Mouse (Mus musculus): Measurements from ENCODE around the gene Pxt1.

The Pxt1 gene

DNA sequence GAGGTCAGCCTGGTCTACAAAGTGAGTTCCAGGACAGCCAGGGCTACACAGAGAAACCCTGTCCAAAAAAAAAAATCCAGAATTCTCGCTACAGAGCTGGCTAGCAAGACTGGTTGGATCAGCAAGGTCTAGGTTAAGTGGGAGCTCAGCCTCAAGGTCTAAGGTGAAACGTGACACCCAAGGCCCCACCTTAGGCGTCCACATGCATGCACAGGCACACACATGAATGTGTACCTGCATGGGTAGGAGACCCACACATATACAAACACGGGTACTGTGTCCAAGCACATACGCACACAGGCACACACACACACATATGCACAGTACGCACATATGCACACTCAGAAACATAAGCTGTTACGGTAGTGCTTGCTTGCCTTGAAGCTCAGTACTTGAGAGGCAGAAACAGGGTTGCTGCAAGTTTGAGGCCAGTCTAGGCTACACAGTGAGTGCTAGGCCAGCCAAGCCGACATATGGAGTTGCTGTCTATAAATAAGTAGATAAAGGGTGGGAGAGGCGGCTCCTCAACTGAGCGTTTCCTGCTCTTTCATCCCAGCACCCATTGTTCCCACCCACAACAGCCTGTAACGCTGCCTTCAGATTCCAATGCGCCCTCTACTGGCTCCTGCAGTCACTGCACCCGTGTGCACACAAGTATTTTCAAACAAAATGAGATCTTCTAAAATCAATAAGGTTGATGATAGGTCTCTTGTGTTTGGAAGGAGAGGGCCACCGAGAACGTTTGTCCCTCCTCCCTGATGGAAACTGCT, 16.6 kb downstream of the Pxt1 start:
- in situ Hi-C loops (cut with MboI; ENCODE audit: low pct_unique_long_range_greater_than_20kb in 1 of 2, low sequenced_read_pairs in 2 of 2, unreplicated experiment in 1 of 2) = no loop called here

DNA sequence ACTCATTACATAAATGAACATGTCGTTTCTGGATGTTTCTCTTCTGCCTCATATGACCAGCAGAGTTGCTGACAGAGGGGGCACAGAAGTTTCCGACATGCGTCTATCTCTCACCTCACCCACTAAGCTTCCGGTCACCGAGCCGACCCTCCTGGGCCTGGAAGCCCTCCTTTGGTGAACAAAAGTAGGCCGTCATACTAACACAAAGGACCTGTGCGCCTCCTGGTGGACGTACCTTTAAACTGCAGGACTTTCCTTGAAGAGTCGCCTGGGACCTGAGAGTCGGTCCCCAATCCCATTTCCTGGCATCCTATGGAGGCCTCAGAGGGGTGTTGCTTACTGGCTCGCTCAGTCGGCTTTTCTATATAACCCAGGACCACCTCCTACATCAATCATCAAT, 17.3 kb downstream of the Pxt1 start:
- in situ Hi-C loops (cut with MboI; ENCODE audit: low pct_unique_long_range_greater_than_20kb in 1 of 2, low sequenced_read_pairs in 2 of 2, unreplicated experiment in 1 of 2) = no loop called here

DNA sequence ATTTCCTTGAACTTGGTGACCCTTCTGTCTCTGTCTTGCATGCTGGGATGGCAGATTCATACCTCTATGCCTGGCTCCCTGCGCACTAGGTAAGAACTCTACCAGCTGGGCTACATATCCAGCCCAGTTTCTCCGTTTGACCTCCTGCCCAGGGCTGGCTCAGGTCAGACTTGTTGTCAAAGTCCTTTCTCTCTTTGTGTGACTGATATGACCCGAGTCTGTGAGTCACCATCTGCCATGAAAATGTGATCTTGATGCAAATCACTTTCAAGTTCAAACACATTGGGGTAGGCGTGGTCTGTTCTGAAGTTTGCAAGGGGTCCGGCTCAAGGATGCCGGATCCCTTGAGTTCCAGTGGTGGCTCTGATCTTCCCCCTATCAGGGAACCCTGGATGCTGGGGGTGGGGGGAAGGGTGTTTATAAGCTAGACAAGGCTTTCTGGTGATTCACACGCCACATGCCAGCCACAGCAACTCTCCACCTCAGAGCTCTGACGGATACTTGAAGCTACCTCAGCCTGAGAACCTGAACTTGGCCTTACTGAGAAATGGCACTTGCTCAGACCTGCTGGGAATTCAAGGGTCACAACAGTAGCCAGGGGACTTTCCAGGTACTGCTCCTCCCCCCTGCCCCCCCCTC, 18.6 kb downstream of the Pxt1 start:
- in situ Hi-C loops (cut with MboI; ENCODE audit: low pct_unique_long_range_greater_than_20kb in 1 of 2, low sequenced_read_pairs in 2 of 2, unreplicated experiment in 1 of 2) = no loop called here

DNA sequence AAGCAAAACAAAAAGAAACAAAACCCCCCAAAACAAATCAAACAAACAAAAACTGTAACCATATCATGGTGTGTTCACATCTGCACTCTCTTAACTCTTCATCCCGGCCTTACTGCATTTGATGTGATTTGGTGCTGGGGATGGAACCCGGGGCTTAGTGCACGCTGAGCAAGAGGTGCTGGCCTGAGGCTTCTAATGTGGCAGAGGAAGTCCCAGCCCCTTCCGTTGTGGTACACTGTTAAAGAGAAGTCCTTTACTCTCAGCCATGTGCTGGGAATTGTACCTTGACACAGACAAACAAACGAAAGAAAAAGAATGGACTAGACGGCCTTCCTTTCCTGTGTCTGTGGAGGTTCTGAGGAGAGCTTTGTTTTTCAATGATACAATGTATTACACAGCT, 21.5 kb downstream of the Pxt1 start:
- in situ Hi-C loops (cut with MboI; ENCODE audit: low pct_unique_long_range_greater_than_20kb in 1 of 2, low sequenced_read_pairs in 2 of 2, unreplicated experiment in 1 of 2) = no loop called here

DNA sequence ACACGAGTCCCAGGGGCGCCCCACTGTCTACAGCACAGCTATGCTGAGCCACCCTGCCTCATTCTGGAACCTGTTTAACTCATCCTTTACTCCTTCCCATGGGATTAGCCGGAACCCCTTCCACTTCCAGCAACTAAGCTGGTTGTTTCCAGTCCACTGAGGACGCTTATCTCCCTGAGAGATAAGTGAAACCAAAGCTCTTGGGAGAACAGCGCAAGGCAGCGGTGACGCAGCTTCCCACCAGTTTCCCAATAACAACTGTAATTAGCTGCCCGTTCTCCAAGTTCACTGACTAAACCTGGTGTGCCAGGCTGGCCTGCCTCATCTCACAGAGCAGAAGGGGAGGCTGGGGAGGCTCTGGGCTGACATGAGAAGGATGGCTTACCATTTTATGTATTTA, 22.6 kb downstream of the Pxt1 start:
- in situ Hi-C loops (cut with MboI; ENCODE audit: low pct_unique_long_range_greater_than_20kb in 1 of 2, low sequenced_read_pairs in 2 of 2, unreplicated experiment in 1 of 2) = no loop called here

DNA sequence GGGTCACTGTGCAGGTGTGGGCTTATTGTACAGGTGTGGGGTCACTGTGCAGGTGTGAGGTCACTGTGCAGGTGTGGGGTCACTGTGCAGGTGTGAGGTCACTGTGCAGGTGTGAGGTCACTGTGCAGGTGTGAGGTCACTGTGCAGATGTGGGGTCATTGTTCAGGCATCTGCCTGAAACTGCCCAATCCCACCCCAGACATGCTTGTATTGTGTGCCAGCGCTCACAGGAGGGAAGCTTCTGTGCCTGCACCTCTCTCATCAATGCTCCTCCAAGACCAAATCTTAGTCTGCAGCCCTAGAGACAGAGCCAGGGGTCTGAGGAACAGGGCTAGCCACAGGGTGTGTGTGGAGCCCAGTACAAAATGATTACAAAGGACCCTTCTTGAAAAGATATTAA, 27.1 kb downstream of the Pxt1 start:
- in situ Hi-C loops (cut with MboI; ENCODE audit: low pct_unique_long_range_greater_than_20kb in 1 of 2, low sequenced_read_pairs in 2 of 2, unreplicated experiment in 1 of 2) = no loop called here

DNA sequence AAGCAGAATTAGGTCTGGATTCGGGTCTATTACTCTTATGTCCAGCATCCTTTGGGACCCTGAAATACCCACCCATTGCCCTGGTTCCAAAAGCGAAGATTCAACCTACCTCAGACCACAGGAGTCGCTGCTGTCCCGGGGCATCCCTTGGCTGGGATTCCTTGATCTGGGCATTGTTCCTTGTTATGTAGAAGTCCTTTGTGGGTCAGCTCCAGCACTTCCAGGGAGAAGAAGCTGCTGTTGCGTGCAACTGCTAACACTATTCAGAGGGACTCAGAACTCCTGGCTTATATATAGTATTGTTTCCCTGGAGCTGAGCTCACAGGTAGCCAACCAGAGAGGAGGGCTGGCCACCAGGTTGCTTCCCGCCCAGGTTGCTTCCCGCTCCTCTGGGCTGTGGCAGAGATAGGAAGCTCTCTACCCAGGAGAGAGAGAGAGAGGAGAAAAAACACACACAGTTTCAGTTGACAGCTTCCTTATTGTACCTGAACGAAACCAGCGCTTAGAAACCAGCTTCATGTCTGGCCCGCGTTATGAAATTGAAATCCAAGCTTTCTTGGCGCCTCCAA, 28.5 kb downstream of the Pxt1 start, which contains the start of gene 4930539E08Rik:
Gene 4930539E08Rik (minus strand): TSS at position 265 of the 569 bp plus-strand sequence.
- in situ Hi-C loops (cut with MboI; ENCODE audit: low pct_unique_long_range_greater_than_20kb in 1 of 2, low sequenced_read_pairs in 2 of 2, unreplicated experiment in 1 of 2) = no loop called here

DNA sequence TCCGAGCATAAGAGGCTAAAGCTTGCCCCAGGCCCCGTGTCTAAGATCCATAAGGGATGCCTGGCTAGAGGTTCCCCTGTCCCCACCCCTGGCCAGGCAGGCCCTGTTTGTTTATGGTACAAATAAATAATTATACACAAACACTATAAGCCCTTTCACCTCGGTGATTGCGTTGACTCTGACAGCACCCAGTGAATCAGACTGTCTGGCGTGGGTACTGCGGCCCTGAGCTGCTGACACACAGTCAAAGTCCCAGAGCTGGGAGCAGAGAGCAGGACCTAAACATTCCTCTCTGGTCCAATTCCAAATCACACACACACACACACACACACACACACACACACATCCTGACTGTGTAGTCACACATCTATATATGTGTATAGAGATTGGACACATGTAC, 29.7 kb downstream of the Pxt1 start:
- in situ Hi-C loops (cut with MboI; ENCODE audit: low pct_unique_long_range_greater_than_20kb in 1 of 2, low sequenced_read_pairs in 2 of 2, unreplicated experiment in 1 of 2) = no loop called here

DNA sequence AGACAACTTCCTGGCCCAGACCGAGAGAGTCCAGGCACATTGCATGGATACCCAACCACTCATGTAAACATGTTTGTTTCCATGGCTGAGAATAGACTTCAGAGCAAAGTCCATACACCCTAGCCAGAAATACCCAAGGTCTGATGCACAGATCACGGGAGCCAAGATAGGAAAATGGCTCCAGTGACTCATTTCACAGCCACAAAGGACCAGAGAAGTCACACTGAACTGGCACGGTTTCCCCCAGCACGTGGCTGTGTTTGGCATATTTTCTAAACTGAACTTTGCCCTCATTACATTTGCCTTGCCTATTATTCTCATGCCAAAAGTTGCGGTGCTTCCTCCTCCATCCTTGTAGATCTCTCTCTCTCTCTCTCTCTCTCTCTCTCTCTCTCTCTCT, 30.4 kb downstream of the Pxt1 start:
- in situ Hi-C loops (cut with MboI; ENCODE audit: low pct_unique_long_range_greater_than_20kb in 1 of 2, low sequenced_read_pairs in 2 of 2, unreplicated experiment in 1 of 2) = no loop called here

DNA sequence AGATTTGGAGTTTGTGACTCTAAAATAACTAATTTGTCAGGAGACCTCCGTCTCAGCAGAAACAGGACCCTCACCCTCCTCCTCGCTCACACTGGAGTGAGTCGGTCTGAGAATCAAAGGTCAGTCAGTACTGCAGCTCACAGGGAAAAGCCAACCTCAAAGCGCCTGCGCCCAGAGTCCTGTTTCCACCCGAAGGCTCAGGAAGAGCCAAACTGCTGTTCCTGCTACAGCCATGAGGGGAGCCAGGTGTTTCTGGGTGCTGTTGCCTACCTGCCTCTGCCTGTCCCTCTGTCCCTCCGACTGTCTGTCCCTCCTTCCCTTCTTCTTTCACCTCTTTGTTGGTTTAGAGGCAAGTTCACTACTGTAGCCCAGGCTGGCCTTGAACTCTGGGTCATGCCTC, 33.5 kb downstream of the Pxt1 start:
- in situ Hi-C loops (cut with MboI; ENCODE audit: low pct_unique_long_range_greater_than_20kb in 1 of 2, low sequenced_read_pairs in 2 of 2, unreplicated experiment in 1 of 2) = no loop called here

DNA sequence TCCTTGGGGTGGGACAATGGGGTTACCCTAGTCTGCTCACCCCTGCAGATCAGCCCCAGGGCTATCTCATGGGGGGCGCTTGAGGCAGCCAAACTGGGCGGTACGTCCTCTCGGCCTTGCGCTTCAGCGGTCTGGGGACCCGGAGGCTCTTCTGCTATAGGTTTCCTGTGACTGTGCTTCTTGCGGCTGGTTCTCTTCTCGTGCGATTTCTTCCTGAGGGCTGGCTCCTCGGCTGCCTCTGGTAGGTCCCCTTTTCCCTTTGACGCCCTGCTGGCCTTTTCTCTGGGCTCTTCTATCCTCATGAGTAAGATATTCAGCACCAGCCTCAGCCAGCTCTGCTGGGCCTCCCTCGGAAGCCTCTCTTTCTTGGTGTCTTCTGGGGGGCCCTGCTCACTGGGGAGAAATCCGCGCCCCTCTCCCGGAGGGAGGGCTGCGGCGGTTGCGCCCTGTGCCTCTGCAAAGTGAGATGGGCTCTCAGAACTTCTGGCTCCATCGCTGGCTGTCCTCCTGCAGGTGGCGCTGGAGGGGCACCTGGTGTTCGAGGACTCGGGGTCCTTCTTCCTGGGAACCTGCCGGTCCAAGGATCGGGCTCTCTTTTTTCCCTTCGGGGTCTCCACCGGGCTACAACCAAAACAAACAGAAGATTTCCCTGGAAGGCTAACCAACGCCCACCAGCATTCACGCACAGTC, 34.2 kb downstream of the Pxt1 start:
- in situ Hi-C loops (cut with MboI; ENCODE audit: low pct_unique_long_range_greater_than_20kb in 1 of 2, low sequenced_read_pairs in 2 of 2, unreplicated experiment in 1 of 2) = no loop called here

DNA sequence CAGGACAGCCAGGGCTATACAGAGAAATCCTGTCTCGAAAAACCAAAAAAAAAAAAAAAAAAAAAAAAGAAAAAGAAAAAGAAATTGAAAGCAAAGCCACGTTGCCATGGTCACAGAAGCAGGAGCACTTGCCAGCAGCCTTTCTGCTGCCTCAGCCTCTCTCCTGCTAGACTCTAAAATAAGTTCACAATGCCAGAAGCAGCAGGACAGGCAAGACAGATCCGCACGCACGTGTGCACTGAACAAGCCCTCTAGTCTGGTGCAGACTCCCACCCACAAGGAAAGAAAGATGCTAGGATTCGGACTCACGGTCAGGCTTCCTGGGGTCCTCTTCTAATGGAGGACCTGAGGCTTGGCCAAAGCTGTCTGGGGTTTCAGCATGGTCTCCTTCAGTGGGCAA, 35.7 kb downstream of the Pxt1 start:
- in situ Hi-C loops (cut with MboI; ENCODE audit: low pct_unique_long_range_greater_than_20kb in 1 of 2, low sequenced_read_pairs in 2 of 2, unreplicated experiment in 1 of 2) = no loop called here

DNA sequence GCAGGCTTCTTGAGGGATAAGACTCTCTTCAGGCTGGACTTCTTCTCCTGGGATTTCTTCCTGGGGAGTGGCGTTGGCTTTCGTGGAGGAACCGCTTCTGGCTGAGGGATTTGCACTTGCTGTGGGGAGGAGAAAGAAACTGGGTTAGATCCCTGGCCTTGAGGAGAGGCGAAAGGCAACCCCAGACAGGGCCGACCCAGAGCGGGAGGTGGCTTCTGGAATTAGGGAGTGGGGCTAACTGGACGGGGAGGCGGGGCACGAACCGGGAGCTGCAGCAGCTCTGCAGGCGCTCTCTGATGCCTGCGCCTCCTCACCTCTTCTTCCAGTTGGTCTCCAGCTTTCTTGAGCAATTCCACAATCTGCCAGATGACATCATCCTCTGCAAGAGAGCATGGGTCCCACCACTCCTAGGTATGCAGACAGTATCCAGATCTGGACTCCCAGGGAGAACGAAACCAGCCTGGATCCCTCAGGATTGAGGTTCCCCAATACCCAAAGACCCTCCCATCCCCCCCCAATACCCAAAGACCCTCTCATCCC, 38.2 kb downstream of the Pxt1 start:
- in situ Hi-C loops (cut with MboI; ENCODE audit: low pct_unique_long_range_greater_than_20kb in 1 of 2, low sequenced_read_pairs in 2 of 2, unreplicated experiment in 1 of 2) = no loop called here

DNA sequence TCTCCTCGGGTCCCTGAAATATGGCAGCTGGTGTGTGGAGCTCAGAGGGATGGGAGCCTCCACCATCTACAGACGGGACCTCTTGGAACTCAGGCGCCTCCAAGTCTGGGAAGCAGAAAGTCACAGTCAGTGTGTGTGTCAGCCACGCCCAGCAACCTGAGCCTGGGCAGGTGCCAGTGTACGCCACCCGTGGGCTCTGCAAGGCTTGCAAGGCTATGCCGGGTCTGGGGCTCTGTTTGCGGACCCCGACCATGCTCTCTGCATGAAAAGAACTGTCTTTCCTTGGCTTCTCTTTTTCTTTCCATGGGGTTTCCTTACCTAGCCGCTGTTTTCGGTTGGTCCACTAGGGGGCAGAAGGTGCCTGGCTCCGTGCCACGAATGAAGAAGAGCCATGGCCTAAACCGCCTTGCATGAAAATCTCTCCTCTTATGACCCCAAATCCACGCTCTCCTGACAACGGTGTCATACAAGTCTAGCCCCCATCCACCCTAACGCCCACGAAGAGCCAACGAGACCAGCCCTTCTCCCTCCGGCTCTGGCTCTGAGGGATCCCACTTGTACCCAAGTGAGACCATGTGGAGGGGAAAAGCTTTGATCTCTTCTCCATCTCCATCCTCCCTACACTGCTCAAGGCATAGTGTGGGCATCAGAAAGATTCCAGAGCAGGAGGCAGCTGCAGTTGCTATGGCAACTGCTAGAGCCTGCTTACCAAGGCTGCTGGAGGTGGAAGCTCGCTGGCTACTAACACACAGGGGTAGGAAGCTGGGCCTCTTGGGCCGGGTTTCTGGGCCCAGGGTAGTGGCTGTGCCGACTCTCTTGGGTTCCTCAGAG, 38.9 kb downstream of the Pxt1 start:
- in situ Hi-C loops (cut with MboI; ENCODE audit: low pct_unique_long_range_greater_than_20kb in 1 of 2, low sequenced_read_pairs in 2 of 2, unreplicated experiment in 1 of 2) = no loop called here

DNA sequence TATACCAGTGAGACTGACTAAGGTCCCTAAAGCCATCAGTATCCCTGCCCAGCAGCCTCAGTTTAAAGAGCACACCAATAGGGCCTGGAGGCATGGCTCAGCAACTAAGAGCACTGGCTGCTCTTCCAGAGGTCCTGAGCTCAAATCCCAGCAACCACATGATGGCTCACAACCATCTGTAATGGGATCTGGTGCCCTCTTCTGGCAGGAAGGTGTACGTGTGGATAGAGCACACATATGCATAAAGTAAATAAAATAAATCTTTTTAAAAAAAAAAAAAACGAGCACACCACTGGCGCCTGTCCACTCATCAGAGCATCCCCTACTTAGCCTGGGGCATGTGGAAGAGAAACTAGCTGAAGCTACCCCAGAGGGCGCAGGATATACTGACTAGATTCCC, 42.1 kb downstream of the Pxt1 start:
- in situ Hi-C loops (cut with MboI; ENCODE audit: low pct_unique_long_range_greater_than_20kb in 1 of 2, low sequenced_read_pairs in 2 of 2, unreplicated experiment in 1 of 2) = no loop called here

DNA sequence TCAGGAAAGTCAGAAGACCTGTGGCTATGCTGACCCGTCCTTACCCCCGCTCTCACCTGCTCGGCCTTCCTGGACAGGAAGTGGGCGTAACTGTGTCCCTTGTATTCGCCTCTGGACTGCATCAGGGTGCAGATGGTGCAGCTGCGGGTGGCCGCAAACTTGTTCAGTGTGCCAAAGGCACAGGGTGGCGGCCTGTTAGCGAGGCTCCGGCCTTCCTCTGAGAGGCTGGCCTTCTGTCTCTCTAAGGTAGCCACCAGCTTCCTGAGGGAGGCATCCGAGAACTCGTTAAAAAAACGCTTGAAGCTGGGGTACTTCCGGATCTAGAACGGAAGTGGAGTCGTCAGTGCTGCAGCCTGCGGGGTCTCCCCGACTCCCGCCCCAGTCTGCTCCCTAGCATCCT, 44.2 kb downstream of the Pxt1 start:
- in situ Hi-C loops (cut with MboI; ENCODE audit: low pct_unique_long_range_greater_than_20kb in 1 of 2, low sequenced_read_pairs in 2 of 2, unreplicated experiment in 1 of 2) = no loop called here

DNA sequence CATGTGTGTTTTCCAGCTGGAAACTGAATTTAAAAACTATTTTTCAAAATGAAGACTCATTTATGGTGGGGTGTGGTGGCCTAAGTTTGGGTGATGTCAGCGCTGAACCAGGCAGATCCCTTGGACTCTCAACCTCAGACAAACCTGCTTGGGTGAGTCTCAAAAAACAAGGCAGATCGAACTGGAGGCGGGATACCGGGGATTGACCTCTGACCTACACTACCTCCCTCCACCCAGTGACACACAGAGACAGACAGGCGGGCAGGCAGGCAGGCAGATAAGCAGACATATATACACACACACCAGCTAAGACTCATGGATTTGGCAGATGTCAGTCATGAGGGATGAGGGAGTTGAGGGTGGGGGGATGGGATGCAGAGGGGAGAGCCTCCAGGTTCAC, 45.4 kb downstream of the Pxt1 start:
- in situ Hi-C loops (cut with MboI; ENCODE audit: low pct_unique_long_range_greater_than_20kb in 1 of 2, low sequenced_read_pairs in 2 of 2, unreplicated experiment in 1 of 2) = no loop called here

DNA sequence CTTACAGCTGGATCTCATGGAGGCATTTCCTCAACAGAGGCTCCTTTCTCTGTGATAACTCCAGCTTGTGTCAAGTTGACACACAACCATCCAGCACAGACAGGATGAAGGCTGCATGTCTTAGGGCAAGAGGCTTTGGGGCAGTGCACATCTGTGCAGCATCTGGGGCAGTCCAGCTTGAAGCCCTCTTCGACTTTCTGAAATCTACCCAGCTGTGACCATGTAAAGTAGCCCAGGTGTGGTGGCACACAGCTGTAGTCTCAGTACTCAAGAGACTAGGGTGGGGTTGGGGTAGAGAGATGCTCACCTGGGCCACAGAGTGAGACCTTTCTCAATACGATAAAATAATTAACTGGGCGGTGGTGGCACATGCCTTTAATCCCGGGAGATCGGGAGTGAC, 45.8 kb downstream of the Pxt1 start:
- in situ Hi-C loops (cut with MboI; ENCODE audit: low pct_unique_long_range_greater_than_20kb in 1 of 2, low sequenced_read_pairs in 2 of 2, unreplicated experiment in 1 of 2) = no loop called here

All from mouse embryonic stem cell (cell line).